Mouse (Mus musculus) bone marrow macrophage, adult 2 months (primary cell): ENCODE measurements around the gene Capns1.

ENCODE experiments used
- CTCF ChIP-seq: IDR thresholded peaks from 2 replicates; pipeline ENCODE4 v1.5.1; 2012; ENCODE audit warnings: low read depth, mild to moderate bottlenecking, low read length, moderate library complexity
- POLR2A ChIP-seq: IDR thresholded peaks from 2 replicates; pipeline ENCODE4 v1.6.1; 2012; ENCODE audit warnings: mild to moderate bottlenecking, low read depth, low read length, borderline replicate concordance

GRCm38 (mm10) chr7:30221433-30221832, 22.8 kb upstream of the Capns1 start:
- TF ChIP-seq POLR2A (no peak), CTCF (no peak)
